Mouse (Mus musculus) cortical plate, adult 2 months (tissue): ENCODE results near the gene Rpl18.

Experiments
- CTCF ChIP-seq: fragments of 200-500 bp; IDR thresholded peaks from 2 replicates; pipeline ENCODE4 v1.5.1; 2011; ENCODE audit warnings: mild to moderate bottlenecking, control low read depth, low read length; ENCODE audit not compliant: insufficient read depth; ENCODE audit errors: extremely low read depth
- POLR2A ChIP-seq: fragments of 200-500 bp; IDR thresholded peaks from 2 replicates; pipeline ENCODE4 v1.6.1; 2011; ENCODE audit warnings: mild to moderate bottlenecking, low read length, control low read depth; ENCODE audit not compliant: insufficient read depth; ENCODE audit errors: extremely low read depth

GRCm38 (mm10) chr7:45760151-45760550 lies 44.9 kb downstream of the Rpl18 start:
- TF ChIP-seq CTCF (no peak), POLR2A (no peak)
